Mouse (Mus musculus): ENCODE results near the gene Spry2. TPM values are rescaled to one million over a fixed set of nuclear protein-coding genes. Genes with fewer than 3 reads are reported as not detected.

Gene Spry2
- total and polyA plus RNA-seq, 2 experiments = 1.1 TPM

DNA sequence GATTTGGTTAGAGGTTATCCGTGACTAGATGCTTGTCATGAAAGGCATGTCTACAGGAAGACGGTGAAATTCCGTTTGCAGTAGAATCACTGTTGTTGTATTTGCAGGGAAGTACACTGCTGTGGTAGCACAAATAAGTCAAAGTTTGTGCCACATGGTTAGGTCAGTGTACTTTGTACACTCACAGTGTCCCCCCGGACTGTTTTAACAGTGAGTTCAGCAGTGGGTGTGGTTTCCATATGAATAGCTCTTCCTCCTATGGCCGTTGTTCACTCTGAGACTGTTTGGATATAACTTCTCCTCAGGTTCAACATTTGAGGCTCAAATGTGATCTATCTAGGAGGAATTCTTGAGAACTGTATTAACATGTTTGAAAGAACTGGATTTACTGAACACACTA is 25.8 kb upstream of the Spry2 start:
- TF ChIP-seq CTCF (IDR thresholded peaks at IDR 0.05; ENCODE audit: low read depth, low read length) (no peak), POLR2A (IDR thresholded peaks at IDR 0.05; ENCODE audit: extremely low read depth, insufficient read depth, low read length) (no peak)
- no peak overlapping the region for H3K27ac ChIP-seq (replicated peaks; ENCODE audit: insufficient read depth, low read depth, low read length)
- 28% methylated on average over 5 of the region's 5 CpGs for WGBS
- no peaks in the 10 kb centered on the region; the same call in 1 of the 2 replicates for H3K27me3 ChIP-seq (ENCODE audit: control insufficient read depth, insufficient read depth, low read length)
- no peak for DNase-seq (ENCODE audit: extremely low read depth, low read depth, low spot score)
- H3K4me3 ChIP-seq (ENCODE audit: insufficient read depth, low read depth, low read length) = no peak overlapping the region
- H3K9ac ChIP-seq (ENCODE audit: low read depth, low read length) = no peak overlapping the region
- H3K36me3 ChIP-seq (ENCODE audit: control insufficient read depth, insufficient read depth, low read length) = no peaks in the 10 kb centered on the region
- no peaks in the 10 kb centered on the region for H3K79me2 ChIP-seq (ENCODE audit: control insufficient read depth, insufficient read depth, low read length)
- H3K4me1 ChIP-seq (ENCODE audit: control insufficient read depth, insufficient read depth, low read length) = no peaks in the 10 kb centered on the region

DNA sequence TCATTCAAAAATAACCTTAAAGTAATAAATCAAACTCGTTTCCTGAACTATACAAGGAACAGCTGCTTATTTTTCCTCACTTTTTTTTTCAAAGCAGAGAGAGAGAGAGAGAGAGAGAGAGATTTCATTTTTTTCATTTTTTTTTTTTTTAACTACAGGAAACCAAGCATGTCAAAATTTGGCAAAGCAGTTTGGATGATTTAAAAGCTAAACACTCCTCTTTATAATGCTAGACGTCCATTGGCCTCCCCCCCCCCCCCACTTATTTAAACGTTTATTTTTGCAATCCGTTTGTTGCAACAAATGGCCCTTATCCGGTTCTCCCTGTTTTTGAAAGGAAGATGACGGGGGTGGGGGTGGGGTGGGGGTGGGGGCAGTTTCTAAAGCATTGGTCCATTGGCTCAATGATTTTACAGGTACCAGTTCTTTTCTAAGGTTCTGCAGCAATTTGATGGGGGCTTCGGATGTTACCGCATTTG is 24.6 kb upstream of the Spry2 start:
- H3K9ac ChIP-seq (ENCODE audit: low read depth, low read length) = no peak overlapping the region
- no peak overlapping the region for H3K27ac ChIP-seq (replicated peaks; ENCODE audit: insufficient read depth, low read depth, low read length)
- no peak overlapping the region for H3K4me3 ChIP-seq (ENCODE audit: insufficient read depth, low read depth, low read length)
- DNase-seq (ENCODE audit: extremely low read depth, low read depth, low spot score) = no peak
- 13% methylated on average over 8 of the region's 8 CpGs for WGBS
- no peaks in the 10 kb centered on the region for H3K36me3 ChIP-seq (ENCODE audit: control insufficient read depth, insufficient read depth, low read length)
- no peaks in the 10 kb centered on the region for H3K79me2 ChIP-seq (ENCODE audit: control insufficient read depth, insufficient read depth, low read length)
- H3K4me1 ChIP-seq (ENCODE audit: control insufficient read depth, insufficient read depth, low read length) = no peaks in the 10 kb centered on the region
- no peaks in the 10 kb centered on the region; the same call in 1 of the 2 replicates for H3K27me3 ChIP-seq (ENCODE audit: control insufficient read depth, insufficient read depth, low read length)
- TF ChIP-seq POLR2A (IDR thresholded peaks at IDR 0.05; ENCODE audit: extremely low read depth, insufficient read depth, low read length) (no peak), CTCF (IDR thresholded peaks at IDR 0.05; ENCODE audit: low read depth, low read length) (no peak)

DNA sequence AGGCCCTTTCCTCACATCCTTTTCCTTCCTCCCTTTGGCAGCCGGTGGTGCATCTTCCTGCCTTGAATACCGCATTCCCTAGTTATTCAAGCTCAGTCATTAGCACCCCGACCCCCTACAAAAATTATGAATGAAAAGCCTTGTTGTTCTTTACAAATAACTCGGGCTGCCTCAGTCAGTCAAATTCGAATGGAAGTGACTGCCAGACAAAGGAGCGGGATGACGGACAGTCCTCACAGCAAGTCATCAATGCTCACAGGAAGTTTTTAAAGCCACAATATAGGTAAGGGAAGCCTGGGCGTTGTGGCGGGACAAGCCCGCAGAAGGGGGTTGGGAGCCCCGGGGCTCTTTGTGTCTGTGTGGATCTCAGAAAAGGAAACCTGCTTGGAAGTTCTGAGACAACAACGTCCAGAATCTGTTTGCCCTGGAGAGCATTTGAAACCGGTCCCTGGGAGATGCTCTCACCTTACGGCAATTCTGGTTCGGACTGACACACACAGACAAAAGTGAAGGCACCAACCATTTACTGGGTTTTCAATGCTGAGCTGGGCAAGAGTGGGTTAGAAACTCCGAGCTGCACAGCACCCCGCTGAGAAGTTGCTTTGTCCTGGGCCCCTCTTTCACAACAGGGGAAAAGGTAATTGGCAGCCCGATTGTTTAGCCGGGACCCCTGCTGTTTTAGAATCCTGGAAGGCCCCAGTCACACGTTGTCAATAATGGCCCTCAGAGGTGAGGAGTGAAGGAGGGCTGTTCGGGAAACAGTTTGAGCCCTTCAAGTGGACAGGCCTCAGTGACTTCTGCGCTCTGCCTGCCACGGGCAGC is 24.0 kb upstream of the Spry2 start:
- Histone ChIP-seq H3K4me3 (ENCODE audit: insufficient read depth, low read depth, low read length) (no peak overlapping the region), H3K4me1 (ENCODE audit: control insufficient read depth, insufficient read depth, low read length) (no peaks in the 10 kb centered on the region), H3K79me2 (ENCODE audit: control insufficient read depth, insufficient read depth, low read length) (no peaks in the 10 kb centered on the region), H3K27me3 (ENCODE audit: control insufficient read depth, insufficient read depth, low read length) (no peaks in the 10 kb centered on the region; the same call in 1 of the 2 replicates), H3K27ac (replicated peaks; ENCODE audit: insufficient read depth, low read depth, low read length) (no peak overlapping the region), H3K9ac (ENCODE audit: low read depth, low read length) (no peak overlapping the region), H3K36me3 (ENCODE audit: control insufficient read depth, insufficient read depth, low read length) (no peaks in the 10 kb centered on the region)
- WGBS = 42% methylated on average over 23 of the region's 23 CpGs
- TF ChIP-seq CTCF (IDR thresholded peaks at IDR 0.05; ENCODE audit: low read depth, low read length) (no peak), POLR2A (IDR thresholded peaks at IDR 0.05; ENCODE audit: extremely low read depth, insufficient read depth, low read length) (no peak)
- DNase-seq (ENCODE audit: extremely low read depth, low read depth, low spot score) = no peak

DNA sequence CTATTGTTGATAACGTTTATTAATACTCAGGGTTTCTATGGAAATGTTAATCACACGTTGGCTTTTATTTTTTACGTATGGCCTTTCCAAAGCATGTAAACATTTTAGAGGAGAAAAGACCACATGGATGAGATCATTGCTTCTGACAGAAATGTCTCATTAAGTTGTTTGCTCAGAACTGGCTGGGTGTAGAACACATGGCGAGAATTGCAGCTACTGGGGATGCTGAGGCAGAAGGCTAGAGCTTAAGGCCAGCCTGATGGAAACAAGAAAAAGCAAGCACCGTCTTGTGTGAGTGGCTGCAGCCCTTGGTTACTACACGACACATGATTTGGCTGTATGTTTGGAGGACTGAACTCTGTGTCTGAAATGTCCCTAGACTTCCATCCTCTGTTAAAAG is 10.6 kb upstream of the Spry2 start:
- DNase-seq (ENCODE audit: extremely low read depth, low read depth, low spot score) = no peak
- no peak overlapping the region for H3K9ac ChIP-seq (ENCODE audit: low read depth, low read length)
- H3K36me3 ChIP-seq (ENCODE audit: control insufficient read depth, insufficient read depth, low read length) = no peaks in the 10 kb centered on the region
- no peaks in the 10 kb centered on the region for H3K79me2 ChIP-seq (ENCODE audit: control insufficient read depth, insufficient read depth, low read length)
- WGBS = 83% methylated on average over 6 of the region's 6 CpGs
- no peaks in the 10 kb centered on the region for H3K27me3 ChIP-seq (ENCODE audit: control insufficient read depth, insufficient read depth, low read length)
- H3K27ac ChIP-seq (replicated peaks; ENCODE audit: insufficient read depth, low read depth, low read length) = no peak overlapping the region
- H3K4me3 ChIP-seq (ENCODE audit: insufficient read depth, low read depth, low read length) = no peak overlapping the region
- H3K4me1 ChIP-seq (ENCODE audit: control insufficient read depth, insufficient read depth, low read length) = no peaks in the 10 kb centered on the region
- no peak for TF ChIP-seq POLR2A (IDR thresholded peaks at IDR 0.05; ENCODE audit: extremely low read depth, insufficient read depth, low read length)
- no peak for TF ChIP-seq CTCF (IDR thresholded peaks at IDR 0.05; ENCODE audit: low read depth, low read length)

DNA sequence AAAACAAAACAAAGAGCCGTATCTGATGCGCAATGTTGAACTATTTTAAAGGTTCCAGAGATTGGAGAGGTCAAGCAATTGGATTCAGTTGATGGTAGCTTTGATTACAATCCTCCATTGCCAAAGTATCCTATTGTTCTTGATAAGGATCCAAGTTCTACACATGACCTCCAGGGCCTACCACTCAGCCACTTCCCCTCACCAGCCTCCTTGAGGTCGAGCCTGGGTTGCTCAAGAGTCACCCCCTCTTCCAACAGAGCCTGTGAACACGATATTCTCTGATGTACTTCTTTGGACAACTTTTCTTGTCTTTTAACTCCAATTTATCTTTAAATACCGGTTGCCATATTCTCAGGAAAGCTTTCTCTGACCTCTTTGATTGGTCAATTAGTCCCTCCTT is 9.3 kb upstream of the Spry2 start:
- no peaks in the 10 kb centered on the region for H3K79me2 ChIP-seq (ENCODE audit: control insufficient read depth, insufficient read depth, low read length)
- no peak for DNase-seq (ENCODE audit: extremely low read depth, low read depth, low spot score)
- H3K36me3 ChIP-seq (ENCODE audit: control insufficient read depth, insufficient read depth, low read length) = no peaks in the 10 kb centered on the region
- H3K4me1 ChIP-seq (ENCODE audit: control insufficient read depth, insufficient read depth, low read length) = no peaks in the 10 kb centered on the region
- H3K27ac ChIP-seq (replicated peaks; ENCODE audit: insufficient read depth, low read depth, low read length) = no peak overlapping the region
- no peaks in the 10 kb centered on the region for H3K27me3 ChIP-seq (ENCODE audit: control insufficient read depth, insufficient read depth, low read length)
- TF ChIP-seq POLR2A (IDR thresholded peaks at IDR 0.05; ENCODE audit: extremely low read depth, insufficient read depth, low read length) (no peak), CTCF (IDR thresholded peaks at IDR 0.05; ENCODE audit: low read depth, low read length) (no peak)
- WGBS = 87% methylated on average over 5 of the region's 5 CpGs
- H3K4me3 ChIP-seq (ENCODE audit: insufficient read depth, low read depth, low read length) = no peak overlapping the region
- H3K9ac ChIP-seq (ENCODE audit: low read depth, low read length) = no peak overlapping the region

DNA sequence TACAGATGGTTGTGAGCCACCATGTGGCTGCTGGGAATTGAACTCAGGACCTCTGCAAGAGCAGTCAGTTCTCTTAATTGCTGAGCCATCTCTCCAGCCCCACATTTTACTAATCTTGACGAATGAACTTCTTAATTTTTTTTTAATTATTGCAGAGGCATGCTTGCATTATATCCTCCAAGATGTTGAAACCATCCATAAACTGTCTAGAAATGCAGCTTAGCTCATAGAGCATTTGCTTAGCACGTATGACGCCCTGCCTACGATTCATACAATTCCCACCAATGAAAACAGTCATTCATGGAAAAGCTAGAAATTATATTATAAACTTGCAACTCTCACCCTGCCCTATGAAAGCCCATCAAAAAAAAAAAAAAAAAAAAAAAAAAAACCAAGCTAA is 8.9 kb upstream of the Spry2 start:
- H3K27me3 ChIP-seq (ENCODE audit: control insufficient read depth, insufficient read depth, low read length) = no peaks in the 10 kb centered on the region
- no peak overlapping the region for H3K27ac ChIP-seq (replicated peaks; ENCODE audit: insufficient read depth, low read depth, low read length)
- 97% methylated on average over 4 of the region's 4 CpGs for WGBS
- no peak for DNase-seq (ENCODE audit: extremely low read depth, low read depth, low spot score)
- no peaks in the 10 kb centered on the region for H3K79me2 ChIP-seq (ENCODE audit: control insufficient read depth, insufficient read depth, low read length)
- TF ChIP-seq POLR2A (IDR thresholded peaks at IDR 0.05; ENCODE audit: extremely low read depth, insufficient read depth, low read length) (no peak), CTCF (IDR thresholded peaks at IDR 0.05; ENCODE audit: low read depth, low read length) (no peak)
- no peaks in the 10 kb centered on the region for H3K36me3 ChIP-seq (ENCODE audit: control insufficient read depth, insufficient read depth, low read length)
- H3K4me1 ChIP-seq (ENCODE audit: control insufficient read depth, insufficient read depth, low read length) = no peaks in the 10 kb centered on the region
- no peak overlapping the region for H3K4me3 ChIP-seq (ENCODE audit: insufficient read depth, low read depth, low read length)
- no peak overlapping the region for H3K9ac ChIP-seq (ENCODE audit: low read depth, low read length)
